Mouse (Mus musculus): ENCODE measurements around the gene Smcr8. TPM values are rescaled to one million over a fixed set of nuclear protein-coding genes. Genes with fewer than 3 reads are reported as not detected.

Gene Smcr8
- total RNA-seq, 2 experiments from 2014 or later: 19.8 to 20.1 TPM

- Histone ChIP-seq H3K4me3 (no peak overlapping the region), H3K27ac (no peak overlapping the region)
- intact Hi-C loops (cut with DNase I): no loop called here
- TF ChIP-seq CTCF (IDR thresholded peaks at IDR 0.05): no peak
- no peak for DNase-seq
These were observed 10.4 kb upstream of the Smcr8 start for GRCm38 (mm10) chr11:60766969-60767368.

DNA sequence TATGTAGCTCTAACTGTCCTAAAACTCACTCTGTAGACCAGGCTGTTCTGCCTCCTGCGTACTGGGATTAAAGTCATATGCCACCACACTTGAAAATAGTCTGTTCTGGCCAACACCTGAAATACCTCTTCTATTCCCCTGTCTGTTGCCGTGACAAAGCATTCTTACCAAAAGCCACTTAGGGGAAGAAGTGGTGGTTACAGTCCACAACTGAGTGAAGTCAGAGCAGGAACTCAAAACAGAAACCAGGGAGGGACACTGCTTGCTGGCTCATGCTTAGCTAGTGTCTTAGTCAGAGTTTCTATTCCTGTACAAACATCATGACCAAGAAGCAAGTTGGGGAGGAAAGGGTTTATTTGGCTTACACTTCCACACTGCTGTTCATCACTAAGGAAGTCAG lies 8.0 kb upstream of the Smcr8 start:
- no peak for TF ChIP-seq CTCF (IDR thresholded peaks at IDR 0.05)
- H3K27ac ChIP-seq: no peak overlapping the region
- intact Hi-C loops (cut with DNase I): no loop called here
- no peak overlapping the region for H3K4me3 ChIP-seq
- DNase-seq: no peak

- DNase-seq: no peak
- Histone ChIP-seq H3K27ac (no peak overlapping the region), H3K4me3 (no peak overlapping the region)
- TF ChIP-seq CTCF (IDR thresholded peaks at IDR 0.05): no peak
- intact Hi-C loops (cut with DNase I): no loop called here
These were observed 6.5 kb upstream of the Smcr8 start for GRCm38 (mm10) chr11:60770776-60771175.

DNA sequence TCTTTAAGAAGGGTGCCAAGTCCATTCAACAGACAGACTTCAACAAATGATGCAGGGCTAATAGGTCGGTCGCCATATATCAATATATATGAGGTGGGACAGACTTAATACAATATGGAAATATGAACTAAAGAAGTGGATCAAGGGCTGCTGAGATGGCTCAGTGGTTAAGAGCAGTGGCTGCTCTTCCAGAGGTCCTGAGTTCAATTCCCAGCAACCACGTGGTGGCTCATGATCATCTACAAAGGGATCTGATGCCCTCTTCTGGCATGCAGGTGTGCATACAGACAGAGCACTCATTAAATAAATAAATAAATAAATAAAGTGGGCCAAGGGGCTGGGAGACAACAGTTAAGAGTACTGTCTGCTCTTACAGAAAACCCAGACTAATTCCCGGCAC lies 5.2 kb upstream of the Smcr8 start:
- Histone ChIP-seq H3K4me3 (no peak overlapping the region), H3K27ac (no peak overlapping the region)
- intact Hi-C loops (cut with DNase I): no loop called here
- no peak for DNase-seq
- no peak; the same call in 1 of the 2 replicates for TF ChIP-seq CTCF (IDR thresholded peaks at IDR 0.05)

DNA sequence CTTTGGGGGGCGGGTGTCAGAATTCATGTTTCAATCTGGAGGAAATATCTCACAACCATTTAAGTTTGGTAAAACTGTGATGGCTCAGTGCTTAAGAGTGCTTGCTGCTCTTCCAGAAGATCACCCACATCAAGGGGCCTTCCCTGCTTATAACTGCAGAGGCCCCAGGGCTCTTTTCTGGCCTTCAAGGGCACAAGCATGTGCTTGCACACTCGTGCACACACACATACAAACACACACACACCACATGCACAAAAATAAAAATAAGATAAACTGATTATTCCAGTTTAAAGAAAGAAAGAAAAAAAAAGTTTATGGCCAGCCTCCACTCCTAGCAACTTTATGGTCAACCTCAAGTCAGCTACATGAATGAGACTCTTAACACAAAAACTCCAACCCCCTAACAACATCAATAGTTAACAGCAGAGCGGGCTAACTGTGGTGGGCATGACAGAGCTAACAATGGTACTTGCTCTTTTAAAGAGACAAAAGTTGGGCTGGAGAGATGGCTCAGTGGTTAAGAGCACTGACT lies 3.1 kb upstream of the Smcr8 start:
- Histone ChIP-seq H3K4me3 (no peak overlapping the region), H3K27ac (no peak overlapping the region)
- DNase-seq: no peak
- TF ChIP-seq CTCF (IDR thresholded peaks at IDR 0.05): no peak
- intact Hi-C loops (cut with DNase I): no loop called here

- Histone ChIP-seq H3K4me3 (no peak overlapping the region), H3K27ac (no peak overlapping the region)
- no peak for DNase-seq
- intact Hi-C loops (cut with DNase I): loop anchor here (5.0 kb wide), 2 partner anchors 52 to 83 kb away; no protein-coding TSS in a partner anchor
- TF ChIP-seq CTCF (IDR thresholded peaks at IDR 0.05): no peak
These were observed 2.5 kb upstream of the Smcr8 start for GRCm38 (mm10) chr11:60774841-60775240.

DNA sequence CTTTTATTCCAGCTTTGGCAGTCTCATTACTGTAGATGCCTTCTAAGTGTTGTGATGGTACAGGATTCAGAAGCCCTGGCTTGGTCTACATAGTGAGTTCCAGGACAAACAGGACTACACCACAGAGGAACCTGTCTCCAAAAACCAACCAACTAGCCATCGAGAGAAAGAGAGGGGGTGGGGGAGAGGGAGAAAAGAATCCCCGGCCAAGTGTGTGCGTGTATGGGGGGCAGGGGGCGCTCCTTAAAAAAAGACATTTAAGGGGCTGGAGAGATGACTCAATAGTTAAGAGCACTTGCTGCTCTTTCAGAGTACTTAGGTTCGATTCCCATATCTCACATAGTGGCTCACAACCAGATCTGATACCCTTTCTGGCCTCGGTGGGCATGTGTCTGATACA lies 1.7 kb upstream of the Smcr8 start:
- Histone ChIP-seq H3K27ac (peak overlapping the region; percentile 96; the same call in 1 of the 2 replicates), H3K4me3 (no peak overlapping the region; the same call in 1 of the 2 replicates)
- intact Hi-C loops (cut with DNase I): loop anchor here (5.0 kb wide), 2 partner anchors 52 to 83 kb away; no protein-coding TSS in a partner anchor
- TF ChIP-seq CTCF (IDR thresholded peaks at IDR 0.05): no peak
- DNase-seq: no peak

- intact Hi-C loops (cut with DNase I): loop anchor here (2.0 to 5.0 kb wide), 3 partner anchors 47 to 84 kb away; partner anchors contain the start of gene Mief2
- peak overlapping the region; percentile 90 for H3K4me3 ChIP-seq
- no peak for TF ChIP-seq CTCF (IDR thresholded peaks at IDR 0.05)
- no peak for DNase-seq
- peak overlapping the region; percentile 96 for H3K27ac ChIP-seq
These were observed 1.1 kb upstream of the Smcr8 start for GRCm38 (mm10) chr11:60776107-60776828.

- TF ChIP-seq CTCF (IDR thresholded peaks at IDR 0.05): no peak
- H3K4me3 ChIP-seq: peak overlapping the region; percentile 90
- DNase-seq: no peak
- intact Hi-C loops (cut with DNase I): loop anchor here (2.0 to 5.0 kb wide), 3 partner anchors 49 to 86 kb away; partner anchors contain the start of gene Mief2
- peak overlapping the region; percentile 96 for H3K27ac ChIP-seq
These were observed 562 bp downstream of the Smcr8 start for GRCm38 (mm10) chr11:60777801-60778370.

DNA sequence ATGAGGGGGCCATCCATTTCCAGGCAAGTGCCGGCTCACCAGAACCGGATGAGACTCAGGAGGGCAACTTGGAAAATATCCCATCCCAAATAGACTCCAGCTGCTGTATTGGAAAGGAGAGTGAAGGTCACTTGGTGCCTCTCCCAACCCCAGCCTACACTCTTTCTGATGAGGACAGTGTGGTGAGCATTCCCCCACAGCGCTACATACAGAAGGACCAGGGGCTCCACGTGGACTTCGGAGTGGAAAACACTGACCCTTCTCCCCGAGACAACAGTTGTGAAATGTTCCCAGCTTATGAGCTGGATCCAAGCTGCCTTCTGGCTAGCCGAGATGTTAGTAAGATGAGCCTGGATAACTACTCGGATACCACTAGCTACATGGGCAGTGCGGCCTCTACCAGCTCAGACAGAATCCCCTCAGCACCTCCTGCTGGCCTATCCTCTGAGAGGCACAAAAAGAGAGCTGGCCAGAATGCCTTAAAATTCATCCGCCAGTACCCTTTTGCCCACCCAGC lies 2.4 kb downstream of the Smcr8 start:
- Histone ChIP-seq H3K4me3 (peak overlapping the region; percentile 90), H3K27ac (peak overlapping the region; percentile 96)
- DNase-seq: peak; percentile 58
- intact Hi-C loops (cut with DNase I): loop anchor here (5.0 kb wide), 2 partner anchors 48 to 87 kb away; no protein-coding TSS in a partner anchor
- TF ChIP-seq CTCF (IDR thresholded peaks at IDR 0.05): peak; percentile 32

- H3K27ac ChIP-seq: peak overlapping the region; percentile 80
- no peak for TF ChIP-seq CTCF (IDR thresholded peaks at IDR 0.05)
- peak overlapping the region; percentile 29 for H3K4me3 ChIP-seq
- peak; percentile 64 for DNase-seq
- intact Hi-C loops (cut with DNase I): no loop called here
These were observed 7.0 kb downstream of the Smcr8 start for GRCm38 (mm10) chr11:60784179-60784922.

DNA sequence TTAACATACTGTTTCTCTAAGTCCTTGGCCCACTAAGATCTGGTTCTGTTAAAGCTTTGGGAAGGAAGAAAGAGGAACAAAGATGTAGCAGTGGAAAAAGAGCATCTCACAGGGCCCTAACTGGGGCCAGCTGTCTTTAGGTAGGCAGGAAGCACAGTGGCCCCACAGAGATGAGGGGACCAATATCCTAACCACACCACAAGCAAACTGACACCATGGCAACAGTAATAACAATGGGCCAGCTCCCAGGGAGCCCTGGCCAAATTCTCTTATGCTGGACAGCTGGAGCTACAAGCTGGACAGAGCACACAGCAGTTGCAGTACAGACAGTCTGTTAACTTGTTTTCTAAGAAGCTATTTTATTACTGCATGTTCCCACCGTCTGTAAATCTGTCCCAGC lies 10.3 kb downstream of the Smcr8 start:
- Histone ChIP-seq H3K27ac (peak overlapping the region; percentile 64), H3K4me3 (no peak overlapping the region)
- intact Hi-C loops (cut with DNase I): loop anchor here (5.0 kb wide), 1 partner anchor 90 kb away; the partner anchor contains the start of gene Tmem11
- TF ChIP-seq CTCF (IDR thresholded peaks at IDR 0.05): no peak
- DNase-seq: peak; percentile 60
